Mouse (Mus musculus): ENCODE results near the gene Stxbp5.

Gene Stxbp5

GRCm38 (mm10) chr10:9790947-9791346 is 109.9 kb downstream of the Stxbp5 start:
- in situ Hi-C loops (cut with MboI; ENCODE audit: low pct_unique_long_range_greater_than_20kb in 1 of 2, low sequenced_read_pairs in 2 of 2, unreplicated experiment in 1 of 2) = no loop called here

- in situ Hi-C loops (cut with MboI; ENCODE audit: low pct_unique_long_range_greater_than_20kb in 1 of 2, low sequenced_read_pairs in 2 of 2, unreplicated experiment in 1 of 2) = no loop called here
These were observed 114.4 kb downstream of the Stxbp5 start for GRCm38 (mm10) chr10:9786461-9786860.

- in situ Hi-C loops (cut with MboI; ENCODE audit: low pct_unique_long_range_greater_than_20kb in 1 of 2, low sequenced_read_pairs in 2 of 2, unreplicated experiment in 1 of 2) = no loop called here
These were observed 115.2 kb downstream of the Stxbp5 start for GRCm38 (mm10) chr10:9785651-9786050.

DNA sequence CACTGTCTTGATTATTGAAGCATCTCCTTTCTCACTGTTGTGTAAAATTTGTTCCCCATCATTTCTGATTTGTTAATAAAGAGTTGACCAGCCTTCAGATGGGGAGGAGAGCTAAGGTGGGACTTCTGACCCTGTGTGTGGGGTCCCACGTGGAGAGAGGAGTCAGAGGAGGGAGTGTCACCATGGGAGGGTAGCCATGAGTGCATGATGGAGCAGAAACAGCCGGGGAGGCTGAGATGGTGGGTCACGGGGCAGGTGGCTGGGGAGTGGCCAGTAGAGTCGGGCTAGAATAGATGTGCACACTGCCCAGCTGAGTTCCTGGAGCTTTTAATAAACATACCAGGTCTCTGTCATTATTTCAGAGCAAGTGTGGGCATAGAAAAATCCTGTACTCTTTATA is 121.0 kb downstream of the Stxbp5 start:
- in situ Hi-C loops (cut with MboI; ENCODE audit: low pct_unique_long_range_greater_than_20kb in 1 of 2, low sequenced_read_pairs in 2 of 2, unreplicated experiment in 1 of 2) = no loop called here

- in situ Hi-C loops (cut with MboI; ENCODE audit: low pct_unique_long_range_greater_than_20kb in 1 of 2, low sequenced_read_pairs in 2 of 2, unreplicated experiment in 1 of 2) = no loop called here
These were observed 130.6 kb downstream of the Stxbp5 start for GRCm38 (mm10) chr10:9770261-9770660.

- in situ Hi-C loops (cut with MboI; ENCODE audit: low pct_unique_long_range_greater_than_20kb in 1 of 2, low sequenced_read_pairs in 2 of 2, unreplicated experiment in 1 of 2) = no loop called here
These were observed 137.0 kb downstream of the Stxbp5 start for GRCm38 (mm10) chr10:9763831-9764230.

- in situ Hi-C loops (cut with MboI; ENCODE audit: low pct_unique_long_range_greater_than_20kb in 1 of 2, low sequenced_read_pairs in 2 of 2, unreplicated experiment in 1 of 2) = no loop called here
These were observed 140.6 kb downstream of the Stxbp5 start for GRCm38 (mm10) chr10:9760264-9760663.

DNA sequence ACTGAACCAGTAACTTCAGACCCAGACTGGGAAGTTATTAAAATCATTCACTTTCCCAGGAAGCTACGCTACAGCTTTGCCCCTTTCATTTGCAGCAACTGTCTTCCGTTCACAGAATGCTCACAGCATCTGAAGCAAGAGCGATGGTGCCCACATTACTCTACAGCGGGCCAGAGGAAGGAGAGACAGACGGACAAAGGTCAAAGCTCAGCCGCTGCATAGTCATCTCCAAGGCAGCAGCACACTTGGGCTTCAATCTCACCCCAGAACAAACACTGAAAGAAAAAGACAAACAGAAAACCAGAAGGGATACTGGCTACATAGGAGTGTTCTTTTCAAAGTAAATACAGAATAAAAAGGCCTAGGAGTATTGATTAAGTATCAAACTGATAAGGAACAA is 144.3 kb downstream of the Stxbp5 start:
- in situ Hi-C loops (cut with MboI; ENCODE audit: low pct_unique_long_range_greater_than_20kb in 1 of 2, low sequenced_read_pairs in 2 of 2, unreplicated experiment in 1 of 2) = no loop called here

DNA sequence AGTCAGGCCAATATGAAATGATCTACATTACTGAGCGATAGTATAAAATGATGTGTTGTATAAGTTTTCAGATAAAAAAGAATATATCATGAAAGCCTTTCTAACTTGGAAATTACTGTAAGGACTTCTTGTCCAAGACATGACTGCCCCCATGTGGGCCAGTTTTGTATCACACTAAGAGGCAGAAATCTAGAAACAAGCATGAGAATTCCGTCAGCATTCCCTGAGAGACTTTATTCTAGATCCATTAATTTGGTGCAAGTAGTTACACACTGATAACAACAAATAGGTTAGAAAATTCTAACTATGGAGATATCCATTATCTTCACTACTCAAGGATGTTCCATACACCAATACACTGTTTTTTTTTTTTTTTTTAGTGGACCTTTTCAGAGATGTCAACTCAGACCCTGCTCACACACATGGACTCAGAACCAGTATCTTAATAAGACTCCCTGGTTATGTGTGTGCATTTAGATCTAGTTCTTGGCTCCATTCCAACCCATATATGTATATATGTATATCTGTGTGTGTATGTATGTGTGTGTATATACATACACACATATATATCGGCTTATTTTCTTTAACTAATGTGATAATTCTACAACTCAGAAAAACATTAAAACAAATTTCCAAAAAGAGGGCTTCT is 145.9 kb downstream of the Stxbp5 start:
- in situ Hi-C loops (cut with MboI; ENCODE audit: low pct_unique_long_range_greater_than_20kb in 1 of 2, low sequenced_read_pairs in 2 of 2, unreplicated experiment in 1 of 2) = no loop called here

- in situ Hi-C loops (cut with MboI; ENCODE audit: low pct_unique_long_range_greater_than_20kb in 1 of 2, low sequenced_read_pairs in 2 of 2, unreplicated experiment in 1 of 2) = no loop called here
These were observed 167.0 kb downstream of the Stxbp5 start for GRCm38 (mm10) chr10:9733861-9734260.

DNA sequence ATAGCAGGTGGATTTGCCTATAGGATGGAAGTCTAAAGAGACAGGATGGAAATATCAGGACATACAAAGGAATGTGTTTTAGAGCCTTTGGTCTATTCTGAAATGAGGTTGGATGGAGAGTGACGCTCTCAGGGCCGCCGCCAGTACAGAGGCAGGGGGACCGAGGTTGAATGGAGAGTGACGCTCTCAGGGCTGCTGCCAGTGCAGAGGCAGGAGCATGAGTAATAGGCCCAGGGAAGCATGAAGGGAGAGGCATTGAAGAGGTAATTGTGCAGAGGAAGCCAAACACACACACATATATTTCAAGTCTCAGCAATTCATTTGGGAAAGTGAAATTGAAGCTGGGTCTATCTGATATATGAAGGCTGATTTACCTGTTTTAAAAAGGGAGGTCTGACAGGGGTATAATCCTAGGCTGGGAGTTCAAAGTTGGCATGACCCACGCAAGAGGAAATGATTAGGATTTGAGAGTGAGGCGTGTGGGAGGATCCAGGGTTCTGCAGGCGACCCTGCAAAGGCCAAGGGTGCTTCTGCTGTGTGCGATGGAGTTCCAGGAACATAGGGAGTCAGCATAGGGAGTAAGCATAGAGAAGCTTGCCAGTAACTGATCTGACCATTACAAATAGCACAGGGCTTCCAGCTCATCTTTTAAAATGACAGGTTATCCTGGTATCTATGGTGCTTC is 168.7 kb downstream of the Stxbp5 start:
- in situ Hi-C loops (cut with MboI; ENCODE audit: low pct_unique_long_range_greater_than_20kb in 1 of 2, low sequenced_read_pairs in 2 of 2, unreplicated experiment in 1 of 2) = no loop called here

GRCm38 (mm10) chr10:9722519-9723303 is 178.2 kb downstream of the Stxbp5 start:
- in situ Hi-C loops (cut with MboI; ENCODE audit: low pct_unique_long_range_greater_than_20kb in 1 of 2, low sequenced_read_pairs in 2 of 2, unreplicated experiment in 1 of 2) = no loop called here

DNA sequence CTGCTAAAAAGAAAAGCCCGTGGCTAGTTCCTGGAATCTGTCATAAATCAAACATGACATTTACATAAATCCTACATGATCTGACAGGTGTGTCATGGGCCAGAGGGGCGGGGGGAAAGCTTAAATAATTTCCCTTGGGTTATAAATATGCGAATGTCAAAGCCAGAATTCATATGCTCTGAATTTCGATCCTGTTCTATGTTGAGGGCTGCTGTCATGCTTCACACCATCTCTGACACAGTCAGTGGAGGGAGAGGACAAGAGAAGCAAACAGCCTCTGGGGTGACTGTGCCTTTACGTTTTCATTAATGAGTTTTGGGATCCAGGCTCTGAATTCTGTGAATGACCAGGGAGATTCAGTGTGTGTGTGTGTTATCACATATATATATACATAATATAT is 180.9 kb downstream of the Stxbp5 start:
- in situ Hi-C loops (cut with MboI; ENCODE audit: low pct_unique_long_range_greater_than_20kb in 1 of 2, low sequenced_read_pairs in 2 of 2, unreplicated experiment in 1 of 2) = no loop called here

- in situ Hi-C loops (cut with MboI; ENCODE audit: low pct_unique_long_range_greater_than_20kb in 1 of 2, low sequenced_read_pairs in 2 of 2, unreplicated experiment in 1 of 2) = no loop called here
These were observed 182.8 kb downstream of the Stxbp5 start for GRCm38 (mm10) chr10:9718086-9718485.
